Mouse (Mus musculus) MEL-GATA-1-ER (cell line): ENCODE measurements around the gene Smim6.

Experiments used
- DNase-seq: peaks from one replicate; pipeline ENCODE4 v3.0.0-alpha.2; 2012; ENCODE audit warnings: low read depth; ENCODE audit errors: extremely low read depth

Gene Smim6

DNA sequence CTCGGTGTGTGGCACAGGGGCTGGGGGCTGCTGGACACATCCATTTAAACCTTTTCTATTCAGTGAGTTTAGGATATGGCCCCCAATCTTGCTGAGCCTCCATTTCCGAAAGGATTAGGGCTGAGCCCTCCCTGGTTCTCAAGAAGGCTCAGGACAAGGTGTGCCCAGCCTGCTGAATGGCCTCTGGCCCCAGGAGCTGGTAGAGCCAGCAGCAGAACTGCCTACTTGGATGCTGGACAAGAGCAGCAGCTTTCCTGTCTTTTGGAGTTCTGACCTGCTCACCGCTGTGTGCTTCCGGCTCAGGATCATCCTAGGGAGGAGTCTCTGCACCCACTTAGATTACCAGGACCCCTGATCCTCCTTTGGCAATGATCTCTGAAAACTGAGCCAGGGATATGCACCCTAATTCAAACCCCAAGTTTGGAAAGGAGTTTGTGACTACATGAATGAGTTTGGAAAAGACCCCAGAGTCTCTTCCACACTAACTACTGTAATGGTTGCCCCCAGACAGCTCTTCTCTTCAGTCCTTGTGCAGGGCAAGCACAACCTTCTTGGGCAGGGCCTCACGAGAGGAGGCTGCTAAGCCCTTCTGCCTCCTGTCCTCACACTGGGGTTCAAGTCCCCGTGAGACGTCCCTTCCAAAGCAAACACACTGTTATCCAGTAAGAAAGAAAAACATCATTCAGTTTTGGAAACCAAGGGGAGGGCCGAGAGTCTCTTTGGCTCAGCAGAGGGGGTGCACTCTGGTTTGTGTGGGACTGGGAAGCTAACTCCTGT, 11.1 kb upstream of the Smim6 start:
- no peak for DNase-seq

DNA sequence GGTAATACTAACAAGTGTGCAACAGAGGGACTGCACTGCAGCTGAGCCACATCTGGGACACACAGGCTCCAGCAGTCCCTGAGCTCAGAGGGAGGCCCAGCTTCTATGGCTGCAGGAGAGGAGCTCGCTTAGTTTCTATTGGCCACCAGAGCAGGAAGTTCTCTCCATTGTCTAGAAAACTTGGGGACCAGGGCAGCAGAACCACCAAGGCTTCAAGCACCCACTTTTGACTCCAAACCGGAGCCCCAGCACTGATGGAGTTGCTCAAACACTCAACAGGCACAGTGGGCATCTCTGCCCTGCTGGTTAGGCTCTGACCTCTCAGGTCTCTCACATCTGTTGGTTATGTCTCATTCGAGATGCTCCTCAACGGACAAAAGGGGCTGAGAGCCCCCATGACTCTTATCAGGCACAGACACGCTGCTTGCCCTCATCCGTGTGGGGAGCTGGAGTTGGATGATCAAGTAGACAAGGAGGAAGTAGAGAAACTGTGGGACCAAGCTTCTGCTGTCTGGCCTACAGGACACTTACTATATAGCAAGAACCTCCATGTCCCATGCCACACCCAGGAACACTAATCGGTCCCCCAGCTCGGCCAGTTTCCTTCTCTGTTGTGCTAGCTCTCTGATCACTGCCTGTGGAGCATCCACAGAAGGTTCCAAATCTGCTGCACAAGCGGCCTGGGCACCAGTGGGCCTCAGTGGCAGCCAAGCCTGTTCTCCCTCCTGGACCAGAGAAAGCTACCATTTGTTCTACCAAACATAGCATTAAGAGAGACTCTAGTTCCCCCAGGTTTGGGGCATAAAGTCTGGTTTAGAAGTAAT, 10.3 kb upstream of the Smim6 start:
- DNase-seq: peak; percentile 99

DNA sequence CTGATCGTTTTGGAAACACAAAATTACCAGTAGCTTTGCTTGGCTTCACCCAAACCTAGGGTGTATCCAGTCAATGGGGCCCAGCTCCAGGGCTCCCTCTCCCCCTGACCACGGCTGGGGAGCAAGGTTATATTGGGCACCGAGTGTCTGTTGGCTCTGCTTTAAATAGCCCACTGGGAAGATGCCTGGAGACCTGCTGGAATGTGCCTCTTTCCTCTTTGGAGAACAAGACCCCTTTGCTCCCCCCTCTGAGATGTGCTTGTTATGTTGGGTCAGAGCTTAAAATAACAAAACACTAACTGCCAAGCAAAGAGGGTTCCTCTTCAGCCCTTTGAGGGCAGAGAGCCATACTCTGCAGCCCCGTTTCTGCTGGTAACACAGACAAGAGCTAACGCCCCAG, 9.6 kb upstream of the Smim6 start:
- no peak for DNase-seq

DNA sequence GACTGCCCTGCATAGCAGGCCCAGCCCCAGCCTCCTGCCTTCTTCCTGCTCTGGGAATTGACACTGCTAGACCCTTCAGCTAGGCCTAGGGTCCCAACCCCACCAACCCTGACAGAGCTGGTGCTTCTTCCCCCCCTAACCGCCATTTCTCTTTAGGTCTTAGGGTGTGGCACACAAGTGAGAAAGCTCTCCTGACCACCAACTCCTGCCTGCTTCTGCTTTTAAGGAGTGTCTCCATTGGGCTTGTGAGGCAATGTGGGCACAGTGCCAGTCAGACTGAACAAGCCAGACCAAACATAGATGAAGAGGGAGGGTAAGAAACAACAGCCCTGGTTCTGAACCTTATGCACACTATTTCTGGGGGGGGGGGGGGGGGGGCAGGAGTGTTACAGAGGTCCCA, 9.0 kb upstream of the Smim6 start:
- DNase-seq: peak; percentile 93

DNA sequence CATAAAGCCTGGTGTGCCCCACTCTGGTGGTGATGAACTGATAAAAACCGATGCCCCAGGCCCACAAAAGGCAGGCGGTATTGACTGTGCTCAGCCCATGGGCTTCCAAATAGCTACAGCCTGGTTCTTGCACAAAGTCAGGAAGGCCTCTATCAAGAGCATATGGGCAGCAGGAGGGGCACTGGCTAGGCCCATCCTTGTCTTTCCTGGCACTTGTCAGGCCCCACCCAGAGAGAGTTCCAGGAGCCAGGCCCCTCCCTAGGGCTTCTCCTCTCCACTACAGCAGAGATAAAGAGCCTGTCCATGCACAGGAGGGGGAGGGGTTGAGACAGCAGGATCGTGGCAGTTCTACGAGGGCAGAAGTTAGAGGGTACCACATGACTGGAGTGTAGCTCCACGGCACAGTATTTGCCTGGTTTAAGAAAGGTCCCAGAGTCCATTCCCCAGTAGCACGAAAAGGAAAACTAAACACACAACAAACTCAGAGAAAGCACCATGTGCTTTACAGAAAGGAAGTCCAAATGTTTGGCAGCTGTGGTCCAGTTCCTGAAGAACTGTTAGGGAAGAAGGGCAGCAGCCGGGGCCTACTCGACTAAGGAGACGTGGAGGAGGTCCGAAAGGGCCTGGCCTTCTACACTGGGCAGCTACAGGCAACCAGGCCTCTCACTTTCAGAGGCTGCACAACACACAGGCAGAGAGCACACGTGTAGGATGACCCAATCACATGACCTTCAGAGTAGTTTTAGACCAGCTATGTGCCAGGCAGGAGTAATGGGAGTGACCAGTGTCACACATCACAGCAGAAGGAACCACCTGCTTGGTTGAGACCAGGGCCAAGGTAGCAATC, 8.2 kb upstream of the Smim6 start:
- peak; percentile 76 for DNase-seq

DNA sequence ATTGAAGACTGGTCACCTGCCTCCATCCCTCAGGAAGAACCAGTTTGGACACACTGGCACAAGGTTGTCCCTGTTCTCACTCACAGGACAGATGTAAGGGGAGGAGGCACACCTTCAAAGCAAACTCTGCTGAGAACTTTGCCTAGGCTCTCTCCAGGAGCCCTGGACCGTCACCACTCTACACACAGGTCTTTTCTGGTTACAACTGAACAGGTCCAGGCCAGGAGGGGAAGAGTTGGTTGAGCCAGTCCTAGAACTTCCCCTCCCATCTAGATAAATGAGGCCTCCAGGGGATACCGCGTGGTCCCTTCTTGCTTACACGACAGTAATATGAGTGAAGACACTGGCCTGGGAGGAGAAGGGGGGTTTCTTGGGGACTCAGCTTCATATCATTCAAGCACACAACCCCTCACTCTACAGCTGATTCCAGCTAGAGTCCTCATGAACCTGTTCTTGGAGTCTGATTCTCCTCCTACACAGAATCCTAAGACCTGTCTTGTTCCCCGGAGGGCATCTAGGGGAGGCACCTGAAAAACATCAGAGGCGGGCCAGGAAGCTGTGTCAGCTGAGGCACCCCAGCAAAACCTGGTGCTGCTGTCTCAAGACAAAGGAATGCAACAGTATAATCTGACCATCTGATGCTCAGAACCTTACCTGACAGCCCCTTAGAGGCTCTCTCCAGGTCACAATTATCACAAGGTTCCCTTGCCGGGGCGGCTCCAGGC, 7.4 kb upstream of the Smim6 start:
- DNase-seq: no peak

DNA sequence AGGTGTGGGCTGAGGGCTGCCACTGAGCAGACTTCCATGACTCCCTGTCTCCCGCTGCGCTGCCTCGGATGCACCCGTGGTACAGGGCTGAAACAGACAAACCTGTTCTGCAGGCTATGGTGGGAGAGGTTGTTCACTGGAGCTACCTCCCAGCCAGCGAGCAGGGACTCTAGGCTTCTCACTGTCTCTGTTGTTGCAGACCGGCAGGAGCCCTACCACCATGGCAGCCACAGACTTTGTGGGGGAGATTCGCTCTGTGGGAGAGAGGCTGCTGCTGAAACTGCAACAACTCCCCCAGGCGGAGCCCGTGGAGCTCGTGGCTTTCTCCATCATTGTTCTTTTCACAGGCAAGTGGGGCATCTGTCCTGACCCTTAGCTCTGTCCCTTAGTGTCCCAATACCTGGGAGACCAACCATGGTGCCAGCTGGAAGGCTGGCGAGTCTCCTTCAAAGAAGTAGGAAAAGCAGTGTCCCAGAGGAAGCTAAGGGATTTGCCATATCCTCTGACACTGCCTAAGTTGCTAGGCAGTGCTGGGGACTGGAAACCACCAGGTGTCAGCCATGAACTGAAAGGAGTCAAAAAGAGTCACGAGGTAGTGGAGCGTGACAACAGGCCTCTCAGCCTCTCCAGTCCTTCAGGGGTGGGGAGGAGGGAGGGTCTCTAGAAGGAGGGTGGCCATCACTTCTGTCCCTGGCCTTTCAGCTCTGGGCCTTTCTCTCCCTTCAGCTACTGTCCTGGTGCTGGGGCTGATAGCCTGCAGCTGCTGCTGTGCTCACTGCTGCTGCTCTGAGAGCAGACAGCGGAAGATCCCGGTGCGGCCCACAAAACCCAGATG, 6.6 kb upstream of the Smim6 start:
- DNase-seq: no peak

DNA sequence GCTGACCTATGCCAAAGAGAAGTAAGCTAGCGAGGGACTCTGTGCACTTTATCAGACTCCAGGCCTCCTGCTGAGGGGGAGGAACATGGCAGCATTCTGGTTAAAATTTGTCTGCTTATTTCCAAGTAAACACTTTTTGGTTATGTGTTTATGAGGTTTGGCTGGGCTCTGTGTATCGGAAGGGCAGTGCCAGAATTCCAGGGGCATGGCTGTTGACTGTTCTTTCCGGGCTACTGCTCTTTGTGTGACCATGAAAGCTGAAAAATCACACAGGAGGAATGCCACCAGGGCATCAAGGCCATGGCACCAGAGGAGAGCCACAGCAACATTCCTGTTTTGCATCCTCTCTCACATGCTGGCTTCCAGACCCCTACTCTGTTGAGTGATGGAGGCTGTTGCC, 5.7 kb upstream of the Smim6 start:
- DNase-seq: no peak

DNA sequence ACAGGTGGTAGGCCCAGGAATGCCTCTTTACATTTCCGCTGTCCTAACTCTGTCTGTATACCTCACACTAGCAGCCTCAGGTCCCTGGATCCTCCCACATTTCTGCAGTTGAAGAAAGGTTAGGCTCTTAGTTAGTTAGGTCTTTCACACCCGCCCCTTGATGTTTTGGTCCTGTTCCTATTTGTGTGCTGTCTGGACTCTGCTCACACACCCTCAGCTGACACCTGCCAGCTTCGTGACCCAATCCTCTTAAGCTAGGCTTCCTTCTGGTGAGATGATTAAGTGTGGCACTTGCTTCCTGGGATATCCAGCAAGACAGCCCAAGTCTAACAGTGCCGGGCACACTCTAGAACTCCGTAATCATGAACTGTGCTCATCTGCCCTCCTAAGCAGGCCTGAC, 5.3 kb upstream of the Smim6 start:
- DNase-seq: no peak

DNA sequence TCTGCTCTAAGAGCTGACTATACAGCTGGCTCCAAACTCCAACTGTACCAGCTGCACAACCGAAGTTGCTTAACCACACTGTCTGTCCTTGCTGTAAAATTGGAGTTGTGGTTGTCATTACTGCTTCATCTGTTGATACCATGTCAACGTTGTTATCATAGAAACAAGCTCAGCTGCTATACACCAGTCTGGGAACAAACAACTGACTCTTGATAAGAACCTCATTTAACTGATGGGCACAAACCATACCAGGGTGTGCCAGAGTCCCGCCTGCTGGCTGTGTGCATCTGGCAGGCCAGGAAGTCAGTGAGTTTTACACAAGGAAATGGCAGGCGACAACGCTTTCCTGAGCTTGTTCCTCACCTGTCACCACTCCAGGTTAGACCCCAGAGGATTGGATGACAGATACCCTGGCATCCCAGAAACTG, 669 bp upstream of the Smim6 start:
- peak; percentile 94 for DNase-seq

DNA sequence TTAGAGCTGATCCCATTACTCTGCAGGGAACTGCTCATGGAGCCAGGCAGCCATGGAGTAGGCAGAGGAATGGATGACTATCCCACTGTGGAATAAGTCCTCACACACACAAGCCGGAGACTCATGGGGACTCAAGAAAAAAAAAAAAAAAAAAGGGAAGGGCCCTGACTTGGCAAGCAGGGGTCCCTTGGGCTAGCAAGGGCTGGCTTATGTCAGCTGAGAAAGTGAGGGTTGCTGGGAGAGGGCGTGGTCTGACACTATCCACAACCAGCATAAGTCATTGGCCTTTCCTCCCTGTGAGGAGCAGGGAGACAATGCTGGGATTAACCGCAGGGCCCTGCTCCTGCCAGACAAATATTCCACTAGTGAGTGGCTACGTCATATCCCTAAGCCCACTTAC, 4.8 kb downstream of the Smim6 start:
- DNase-seq: no peak

DNA sequence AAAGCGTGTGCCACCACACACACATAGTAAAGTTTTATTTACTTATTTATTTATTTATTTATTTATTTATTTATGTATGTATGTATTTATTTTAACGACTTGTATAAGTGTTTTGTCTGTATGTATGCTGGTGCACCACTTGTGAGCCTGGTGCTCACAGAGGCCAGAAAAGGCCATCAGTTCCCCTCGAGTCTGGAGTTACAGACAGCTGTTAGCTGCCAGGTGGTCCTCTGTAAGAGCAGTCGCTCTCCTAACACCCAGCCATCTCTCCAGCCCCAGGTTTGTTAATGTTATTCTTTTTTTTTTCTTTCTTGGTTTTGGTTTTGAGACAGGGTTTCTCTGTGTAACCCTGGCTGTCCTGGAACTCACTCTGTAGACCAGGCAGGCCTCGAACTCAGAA, 6.8 kb downstream of the Smim6 start:
- no peak for DNase-seq

DNA sequence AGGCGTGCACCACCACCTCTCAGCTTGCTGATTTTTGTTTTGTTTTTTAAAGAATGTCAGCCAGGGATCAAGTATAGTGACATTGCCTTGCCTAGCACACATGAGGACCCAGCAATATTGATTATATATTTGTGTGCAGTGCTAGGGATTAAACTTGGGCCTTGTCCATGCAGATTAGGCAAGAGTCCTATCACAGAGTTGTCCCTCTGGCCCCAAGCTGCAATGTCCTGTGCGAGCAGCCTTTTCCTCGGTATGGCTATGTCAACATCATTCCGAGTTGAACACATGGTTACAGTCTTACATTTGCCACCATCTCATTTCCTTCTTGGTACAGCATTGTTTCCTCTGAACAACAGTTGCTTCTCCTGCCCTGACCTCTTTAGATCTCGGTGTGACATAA, 7.3 kb downstream of the Smim6 start:
- DNase-seq: no peak

DNA sequence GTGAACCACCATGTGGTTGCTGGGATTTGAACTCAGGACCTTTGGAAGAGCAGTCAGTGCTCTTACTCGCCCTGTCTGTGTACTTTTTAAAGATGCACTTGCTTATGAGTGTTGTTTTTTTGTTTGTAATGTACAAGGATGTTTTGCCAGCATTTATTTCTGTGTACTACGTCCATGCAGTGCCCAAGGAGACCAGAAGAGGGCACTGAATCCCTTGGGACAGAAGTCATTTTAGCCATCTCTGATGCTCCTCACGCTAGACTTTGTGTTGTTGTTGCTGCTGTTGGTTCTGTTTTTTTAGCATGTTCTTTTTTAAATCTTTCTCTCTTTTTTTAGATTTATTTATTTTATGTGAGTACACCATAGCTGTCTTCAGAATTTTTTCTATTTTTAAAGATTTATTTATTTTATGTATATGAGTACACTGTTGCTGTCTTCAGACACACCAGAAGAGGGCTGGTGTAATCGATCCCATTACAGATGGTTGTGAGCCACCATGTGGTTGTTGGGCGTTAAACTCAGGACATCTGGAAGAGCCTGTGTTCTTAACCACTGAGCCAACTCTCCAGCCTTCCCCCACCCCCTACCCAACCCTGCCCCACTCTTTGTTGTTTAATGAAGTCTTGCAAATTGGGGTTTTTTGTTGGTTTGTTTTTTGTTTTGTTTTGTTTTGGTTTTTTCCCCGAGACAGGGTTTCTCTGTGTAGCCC, 8.4 kb downstream of the Smim6 start:
- DNase-seq: peak; percentile 52

DNA sequence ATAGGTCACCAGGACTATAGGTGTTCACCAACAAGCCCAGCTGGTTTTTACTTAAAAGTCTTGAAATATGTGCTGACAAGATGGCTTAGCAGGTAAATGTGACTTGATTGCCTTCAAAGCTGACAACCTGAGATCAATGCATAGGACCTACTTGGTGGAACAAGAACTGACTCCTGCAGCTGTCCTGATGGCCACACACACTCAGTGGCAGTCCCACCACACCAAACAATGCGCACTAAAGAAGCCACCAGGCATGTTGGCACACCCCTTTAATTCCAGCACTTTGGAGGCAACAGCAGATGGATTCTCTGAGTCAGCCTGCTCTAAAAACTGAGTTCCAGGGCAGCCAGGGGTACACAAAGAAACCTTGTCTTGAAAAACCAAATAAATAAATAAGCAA, 10.2 kb downstream of the Smim6 start:
- DNase-seq: no peak

DNA sequence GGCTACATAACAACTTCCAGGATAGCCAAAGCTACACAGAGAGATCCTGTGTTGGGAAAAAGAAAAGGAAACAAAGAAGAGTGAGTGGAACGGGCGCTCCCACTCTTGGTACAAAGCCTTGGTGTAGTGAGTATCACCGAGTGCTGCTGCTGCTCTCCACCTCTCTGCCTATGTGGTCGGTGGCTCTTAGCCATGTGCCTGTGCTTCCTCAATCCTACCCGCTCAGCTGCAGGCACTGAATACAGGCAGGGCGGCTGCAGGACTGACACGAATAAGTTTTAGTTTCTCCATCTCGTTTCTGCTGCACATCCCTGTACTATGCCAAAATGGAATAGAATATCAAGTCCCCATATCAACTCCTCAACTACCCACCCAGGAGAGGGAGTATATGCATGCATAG, 17.2 kb downstream of the Smim6 start:
- no peak for DNase-seq

DNA sequence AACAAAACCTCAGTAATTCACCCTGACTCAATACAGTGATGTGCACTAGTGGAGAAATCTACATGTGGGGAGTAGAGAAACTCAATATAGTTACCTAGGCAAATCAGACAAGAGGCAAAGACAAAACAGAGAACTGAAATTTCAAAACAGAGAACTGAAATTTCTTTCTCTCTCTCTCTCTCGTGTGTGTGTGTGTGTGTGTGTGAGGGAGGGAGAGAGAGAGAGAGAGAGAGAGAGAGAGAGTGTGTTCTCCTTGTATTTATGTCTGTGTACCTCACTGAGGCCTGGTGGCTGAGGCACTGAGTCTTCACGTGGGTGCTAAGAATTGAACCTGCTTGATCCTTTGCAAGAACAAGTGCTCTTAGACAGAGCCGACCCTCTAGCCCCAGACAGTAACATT, 18.0 kb downstream of the Smim6 start:
- no peak for DNase-seq

DNA sequence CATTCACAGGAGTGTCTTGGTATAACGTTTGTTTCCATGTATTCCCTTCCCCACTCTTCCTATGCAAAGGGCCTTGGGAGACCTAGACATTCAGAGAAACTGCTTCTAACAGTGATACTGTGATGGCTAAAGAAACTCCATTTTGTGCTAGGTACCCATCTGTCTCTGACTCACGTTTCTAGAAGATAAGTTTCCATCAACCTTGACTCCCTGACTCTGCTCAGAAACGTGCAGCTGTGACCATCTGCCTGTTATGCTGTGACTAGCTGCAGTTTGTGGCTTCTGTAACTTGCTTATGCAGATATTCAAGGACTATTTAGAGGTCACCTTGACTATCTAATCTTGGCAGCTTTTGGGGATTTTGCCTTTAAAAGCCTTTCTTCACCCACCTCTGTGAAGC, 19.4 kb downstream of the Smim6 start:
- DNase-seq: no peak

DNA sequence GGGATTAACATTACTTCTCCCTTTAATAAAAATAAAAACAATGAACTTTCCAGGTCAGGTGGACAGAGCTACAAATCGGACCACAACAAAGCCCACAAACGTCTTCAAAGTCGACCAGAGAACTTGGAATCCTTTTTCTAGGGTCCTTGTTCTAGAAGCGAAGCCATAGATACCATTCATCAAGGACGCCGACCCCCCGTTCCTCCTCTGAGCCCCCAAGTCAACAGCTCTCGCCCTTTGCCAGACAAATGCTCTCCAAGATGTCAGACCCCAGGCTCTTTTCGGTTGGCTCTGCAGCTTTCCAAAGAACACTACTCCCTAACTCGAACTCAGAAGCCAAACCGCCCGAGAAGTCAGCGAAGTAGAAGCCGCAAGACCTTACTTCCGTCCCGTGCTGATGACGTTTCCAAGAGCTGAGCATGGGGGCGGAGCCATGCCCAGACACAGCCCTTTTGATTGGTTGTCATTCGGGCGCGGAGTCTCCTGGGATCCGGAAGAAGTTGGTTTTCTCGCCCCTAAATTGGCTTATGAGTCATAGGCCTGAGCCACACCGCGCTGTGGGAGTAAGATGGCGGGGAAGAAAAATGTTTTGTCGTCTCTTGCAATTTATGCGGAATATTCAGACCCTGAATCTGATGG, 21.4 kb downstream of the Smim6 start, which contains the start of the genes Sap30bp and Recql5:
TSS of gene Sap30bp (plus strand) at position 175 of the 639 bp plus-strand sequence.
TSS of gene Recql5 (minus strand) at position 370 of the 639 bp plus-strand sequence.
- peak; percentile 96 for DNase-seq
